Mouse (Mus musculus) naive thymus-derived CD4-positive, alpha-beta T cell, adult 2 months (primary cell): ENCODE results near the gene Arl5a.

ENCODE experiments used
- DNase-seq: peaks from one replicate; pipeline ENCODE4 v3.0.0-alpha.2; 2011; ENCODE audit warnings: low read depth

Gene Arl5a

DNA sequence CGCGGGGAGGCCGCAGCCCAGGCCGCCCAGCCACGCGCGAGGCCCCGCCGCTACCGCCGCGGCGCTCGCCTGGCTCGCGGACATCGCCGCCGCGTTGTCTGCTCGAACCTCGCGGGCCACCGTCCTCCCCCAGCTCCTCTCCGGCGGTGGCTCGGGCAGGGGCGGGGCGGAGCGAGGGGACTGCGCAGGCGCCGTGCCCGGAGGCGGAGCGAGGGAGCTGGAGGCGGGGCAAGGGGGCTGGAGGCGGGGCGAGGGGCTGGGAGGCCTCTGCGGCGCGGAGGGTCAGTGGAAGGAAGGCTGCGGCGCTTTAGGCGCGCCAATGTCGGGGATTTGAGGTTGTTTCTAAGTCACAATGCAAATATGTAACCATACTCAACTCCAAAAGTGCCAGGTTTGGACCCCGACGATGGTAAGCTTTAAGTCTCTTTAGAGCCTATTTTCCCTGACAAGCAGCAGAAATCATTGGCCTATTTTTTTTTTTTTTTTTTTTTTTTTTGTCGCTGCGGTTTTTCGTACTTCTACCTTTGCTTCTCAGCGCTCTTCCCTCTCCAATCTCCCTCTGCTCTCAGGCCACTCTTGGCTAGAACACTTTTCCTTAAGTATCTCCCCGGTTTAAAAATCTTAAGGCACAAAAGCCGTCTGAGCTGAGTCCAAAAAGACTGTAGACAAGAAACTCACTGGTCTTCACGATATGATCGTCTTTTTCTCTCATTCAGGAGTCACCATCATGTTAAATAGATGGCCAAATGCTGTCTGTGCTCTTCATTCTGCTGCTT, at the start of gene Arl5a:
Arl5a (minus strand) TSS at position 155 of the 776 bp plus-strand sequence.
- peak; percentile 94 for DNase-seq

DNA sequence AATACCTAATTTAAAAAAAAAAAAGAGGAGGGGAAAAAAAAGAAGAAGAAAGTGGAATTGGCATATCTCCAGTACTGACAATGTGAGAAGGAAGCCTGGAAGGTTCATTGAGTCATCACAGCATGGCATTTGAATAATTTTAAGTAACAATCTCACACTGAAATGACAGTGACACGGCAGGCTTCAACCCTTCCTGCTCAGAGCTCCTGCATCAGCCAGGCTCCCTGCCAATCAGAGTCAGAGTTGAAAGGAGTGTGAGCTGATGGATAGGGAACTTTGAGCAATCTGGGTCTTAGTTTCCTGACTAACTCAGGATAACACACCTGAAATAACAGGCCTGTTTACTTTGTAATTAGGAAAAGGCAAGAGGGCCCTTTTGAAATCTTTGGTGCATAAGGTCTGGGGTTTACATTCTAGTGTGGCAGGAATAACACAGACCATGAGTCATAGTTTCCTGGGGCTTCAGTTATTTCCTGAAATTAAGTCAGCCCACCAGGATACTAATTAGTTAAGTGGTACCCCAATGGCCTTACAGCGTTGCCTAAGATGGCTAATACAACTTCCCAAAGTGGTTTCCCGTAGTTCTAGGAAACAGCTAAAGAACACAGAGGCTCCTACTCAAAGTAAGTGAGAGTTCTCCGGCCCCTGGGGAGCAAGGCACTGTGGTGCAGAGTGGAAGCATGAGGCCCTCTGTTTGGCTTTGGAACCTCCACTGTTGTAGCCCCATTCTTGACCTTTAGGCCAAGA, 47.0 kb upstream of the Arl5a start:
- no peak for DNase-seq

DNA sequence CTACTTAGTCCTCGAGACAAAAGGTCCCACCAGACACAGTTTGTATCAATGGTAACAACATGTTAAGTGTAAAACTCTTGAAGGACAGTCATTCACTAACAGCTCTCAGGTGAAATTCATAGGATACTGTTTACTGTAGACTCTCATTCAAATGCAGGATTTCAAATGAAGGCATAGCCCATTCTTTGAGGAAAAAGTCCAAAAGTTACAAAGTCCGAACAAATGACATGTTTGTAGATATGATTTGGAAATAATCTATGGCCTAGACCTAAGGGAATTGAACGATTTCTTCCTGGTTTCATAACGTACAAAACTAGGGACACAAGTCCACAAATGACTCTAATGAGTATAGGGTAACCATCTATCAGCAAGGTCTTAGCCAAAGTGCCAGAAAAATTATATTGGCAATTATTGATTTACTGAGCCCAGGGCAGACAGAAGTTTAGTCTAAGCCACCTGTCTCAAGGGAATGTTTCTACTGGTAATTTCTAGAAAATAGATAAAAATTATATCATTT, 45.4 kb upstream of the Arl5a start:
- no peak for DNase-seq

DNA sequence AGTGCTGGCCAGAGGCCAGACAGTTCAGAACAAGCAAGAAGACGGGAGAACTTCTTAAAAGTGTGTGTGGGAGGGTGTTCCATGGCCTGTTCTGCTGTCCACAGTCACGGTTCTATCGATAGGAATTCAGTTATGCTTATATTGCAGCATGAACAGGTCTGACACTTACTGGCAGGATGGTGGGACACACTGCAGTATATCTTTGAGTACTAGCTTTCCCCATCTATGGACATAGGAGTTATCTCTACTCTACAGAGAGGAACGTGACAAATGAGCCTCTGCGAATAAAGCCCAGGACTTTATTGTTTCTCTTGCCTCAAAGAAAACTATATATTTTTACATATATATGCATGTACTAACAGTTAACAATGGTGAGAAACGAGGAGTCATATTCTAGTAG, 42.9 kb upstream of the Arl5a start:
- DNase-seq = no peak

DNA sequence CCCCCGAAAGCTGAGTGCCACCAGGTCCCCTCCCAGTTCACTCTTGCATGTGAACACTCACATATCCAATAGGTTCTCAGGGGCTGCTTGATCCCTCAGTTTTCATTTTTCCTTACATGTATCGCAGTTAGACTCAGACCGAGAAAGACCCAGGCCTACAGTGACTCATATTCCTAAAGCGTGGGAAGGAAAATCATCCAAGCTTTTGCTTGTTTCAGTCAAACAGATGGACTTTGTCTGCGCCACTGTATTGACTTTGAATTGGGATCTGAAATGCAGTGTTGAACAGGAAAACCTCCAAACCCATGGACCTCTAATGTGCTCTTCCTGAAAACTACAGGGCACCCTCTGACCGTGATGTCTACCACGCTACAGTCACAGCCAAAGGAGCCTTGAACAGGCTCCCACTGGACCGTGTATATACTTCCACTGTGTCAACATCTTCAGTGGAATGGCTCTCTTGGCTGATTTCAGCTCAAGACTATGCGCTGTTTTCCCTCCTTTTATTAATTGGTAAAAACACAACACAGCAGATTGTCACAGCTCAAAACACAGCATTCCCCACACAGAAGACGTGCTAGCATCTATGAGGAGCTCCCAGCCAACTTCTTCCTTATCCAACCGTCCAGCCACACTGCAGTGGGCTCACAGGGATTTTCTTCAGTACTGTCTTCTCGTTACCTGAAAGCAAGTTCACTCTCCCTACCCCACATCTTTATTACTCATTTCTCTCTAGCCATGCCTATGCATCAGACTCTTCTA, 36.7 kb upstream of the Arl5a start:
- no peak for DNase-seq

DNA sequence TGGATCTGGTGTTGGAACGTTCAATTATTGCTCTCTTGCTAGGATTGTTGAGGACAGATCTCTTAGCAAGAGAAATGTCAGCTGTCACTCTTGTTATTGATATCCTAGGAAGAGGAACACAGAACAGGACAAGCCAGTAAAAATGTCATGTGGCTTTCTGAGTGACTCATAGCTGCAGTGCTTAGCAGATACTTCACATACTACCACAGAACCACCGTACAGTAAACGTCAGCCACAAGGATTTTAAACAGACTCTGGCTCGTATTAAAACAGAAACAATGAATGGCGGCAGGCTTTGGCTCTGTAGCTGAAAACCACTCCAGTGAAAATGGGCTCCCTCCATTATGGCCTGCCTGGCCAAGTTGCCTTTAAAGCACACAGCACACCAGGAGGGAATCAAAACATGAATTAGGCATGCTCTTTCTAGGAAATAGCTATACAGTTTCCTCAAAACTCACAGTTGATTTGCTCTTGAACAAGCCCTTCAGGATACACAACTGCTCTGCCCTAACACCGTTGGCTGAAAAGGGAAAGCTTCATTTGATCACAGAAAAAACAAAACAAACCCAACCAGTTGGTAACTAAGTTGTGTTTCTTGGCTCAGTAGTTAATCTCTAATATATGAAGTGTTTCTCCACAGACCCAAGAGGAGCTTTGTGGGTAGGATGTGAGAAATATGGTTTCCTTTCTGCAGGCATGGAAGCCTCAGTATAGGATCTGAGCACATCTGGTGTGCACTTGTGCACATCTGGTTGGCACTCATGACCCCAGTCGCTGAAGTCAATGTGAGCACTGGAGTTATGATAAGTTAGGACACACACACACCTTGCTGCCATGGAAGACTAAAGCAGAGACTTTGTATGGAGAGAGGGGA, 31.1 kb upstream of the Arl5a start:
- DNase-seq = no peak

DNA sequence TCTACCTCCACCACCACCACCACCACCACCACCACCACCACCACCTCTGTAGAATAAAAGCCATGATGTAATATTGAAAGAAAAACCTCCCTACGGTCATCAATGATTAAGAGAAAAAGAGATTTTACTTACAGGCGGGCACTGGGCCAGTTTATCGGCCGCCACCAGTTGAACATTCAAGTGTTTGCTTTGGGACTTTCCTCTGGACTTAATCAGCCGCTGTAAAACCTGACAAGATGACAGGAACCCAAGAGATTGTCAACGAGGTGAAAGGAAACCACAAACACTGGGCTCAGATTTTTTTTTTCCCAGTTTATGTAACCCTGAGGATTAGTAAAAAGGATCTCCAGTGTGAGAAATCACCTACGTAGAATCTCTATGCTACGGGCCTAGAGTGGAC, 25.1 kb upstream of the Arl5a start:
- no peak for DNase-seq

DNA sequence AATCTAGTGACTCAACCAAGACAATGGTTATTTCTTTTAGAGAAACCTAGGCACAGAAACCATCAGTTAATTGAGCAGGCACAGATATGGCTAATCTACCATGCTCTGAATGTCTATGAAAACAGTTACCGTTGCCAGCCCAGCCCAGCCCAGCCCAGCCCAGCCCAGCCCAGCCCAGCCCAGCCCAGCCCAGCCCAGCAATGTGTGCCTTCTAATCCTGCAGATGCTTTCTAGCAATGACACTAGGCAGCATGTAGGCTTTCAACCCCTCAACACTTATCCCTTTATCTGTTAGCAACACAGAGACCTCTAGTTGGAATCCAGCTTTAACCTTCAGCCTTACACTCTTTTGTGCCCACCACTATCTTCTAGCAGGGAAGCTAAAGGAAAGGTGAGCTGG, 24.2 kb upstream of the Arl5a start:
- DNase-seq = no peak

DNA sequence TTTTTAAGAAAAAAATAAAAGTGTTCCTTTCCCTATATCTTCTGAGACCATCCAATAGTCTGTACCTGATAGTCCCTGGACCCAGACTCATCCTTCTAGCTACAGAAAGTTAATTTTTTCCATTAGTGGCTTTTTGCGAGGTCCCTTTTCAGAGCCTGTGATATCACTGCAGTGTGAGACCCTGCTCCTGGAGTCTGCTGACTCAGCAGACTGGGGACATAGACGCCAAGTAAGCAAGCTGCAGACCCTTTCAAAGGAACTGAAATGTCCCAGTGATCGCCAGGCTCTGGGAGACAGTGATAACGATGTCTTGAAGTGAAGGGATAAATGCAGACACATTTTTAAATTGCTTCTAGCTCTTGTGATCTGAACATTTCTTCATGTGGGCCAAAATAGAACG, 21.9 kb upstream of the Arl5a start:
- DNase-seq = no peak

DNA sequence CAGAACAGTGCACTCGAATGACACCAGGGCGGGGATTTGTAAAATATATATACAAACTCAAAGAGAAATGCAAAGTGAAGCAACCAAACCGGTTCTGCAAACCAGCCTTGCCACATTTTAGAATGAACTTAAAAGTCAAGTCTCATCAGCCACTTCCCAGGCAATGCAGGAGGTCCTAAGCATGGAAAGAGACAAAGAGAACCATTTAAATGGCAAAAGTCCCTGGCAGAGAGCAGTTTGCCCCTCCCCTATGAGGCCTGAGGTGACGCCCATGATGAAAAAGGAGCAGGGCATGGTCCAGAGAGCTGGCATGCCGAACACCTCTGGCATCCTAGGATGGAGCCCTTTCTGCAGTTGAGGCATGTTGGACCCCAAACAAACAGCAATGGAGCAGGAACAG, 17.4 kb upstream of the Arl5a start:
- no peak for DNase-seq

DNA sequence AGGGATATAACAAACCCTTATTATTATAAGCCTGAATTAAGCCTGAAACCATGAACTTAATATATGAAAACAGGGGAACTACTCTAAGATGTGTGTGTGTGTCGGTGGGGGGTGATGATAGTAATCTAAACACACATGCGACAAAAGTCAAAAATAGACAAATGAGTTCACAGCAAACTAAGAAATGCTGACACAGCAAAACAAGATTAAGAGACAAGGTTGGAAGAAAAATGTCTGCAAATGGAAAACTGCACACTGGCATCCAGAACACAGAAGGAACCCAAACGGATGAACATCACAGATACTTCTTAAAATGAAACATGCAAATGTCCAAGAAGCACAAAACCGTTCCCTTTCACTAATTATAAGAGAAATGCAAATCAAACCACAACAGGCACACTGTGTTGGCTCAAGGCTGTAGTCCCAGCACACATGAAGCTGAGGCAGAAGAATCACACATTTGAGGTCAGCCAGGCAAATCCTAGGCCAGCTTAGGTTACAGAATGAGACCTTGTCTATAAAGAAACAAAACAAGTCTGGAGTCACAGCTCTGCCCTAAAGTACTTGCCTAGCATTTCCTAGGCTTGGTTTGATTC, 15.8 kb upstream of the Arl5a start:
- DNase-seq = no peak

DNA sequence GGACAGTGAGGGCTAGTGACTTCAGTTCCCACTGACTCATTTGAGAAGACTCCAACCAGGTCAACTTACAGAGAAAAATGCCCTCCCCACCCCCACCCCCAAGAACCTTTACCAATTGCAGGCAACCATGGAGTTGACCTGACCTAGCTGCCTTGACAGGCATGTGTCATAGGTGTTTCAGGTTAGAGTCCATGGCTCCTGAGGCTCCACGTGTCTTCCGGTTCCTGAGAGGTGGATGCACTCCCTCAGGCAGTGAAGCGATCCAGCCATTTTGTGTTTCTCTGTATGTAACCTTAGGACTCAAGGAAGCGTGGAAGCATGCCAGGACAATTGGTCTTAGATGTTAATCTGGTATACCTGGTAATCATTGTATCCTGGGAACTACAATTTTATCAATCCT, 13.7 kb upstream of the Arl5a start:
- no peak for DNase-seq

DNA sequence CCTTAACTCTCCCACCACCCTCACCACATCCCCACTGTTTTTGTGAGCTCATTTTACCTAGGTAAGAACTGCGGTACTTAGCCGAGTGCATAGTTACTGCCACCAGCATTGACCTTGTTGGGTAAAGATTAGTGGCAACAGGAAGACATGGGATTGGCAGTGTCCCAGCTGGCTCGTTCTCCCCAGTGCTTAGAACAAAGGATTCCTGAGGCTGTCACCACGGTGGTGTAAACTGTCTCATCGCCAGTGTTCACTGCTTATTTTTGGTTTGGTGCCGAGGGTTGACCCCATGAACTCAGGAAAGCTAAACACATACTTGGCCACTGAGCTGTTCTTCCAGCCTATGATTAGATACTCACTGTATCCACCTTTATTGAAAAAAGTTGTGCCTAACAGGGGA, 13.3 kb upstream of the Arl5a start:
- DNase-seq = no peak

DNA sequence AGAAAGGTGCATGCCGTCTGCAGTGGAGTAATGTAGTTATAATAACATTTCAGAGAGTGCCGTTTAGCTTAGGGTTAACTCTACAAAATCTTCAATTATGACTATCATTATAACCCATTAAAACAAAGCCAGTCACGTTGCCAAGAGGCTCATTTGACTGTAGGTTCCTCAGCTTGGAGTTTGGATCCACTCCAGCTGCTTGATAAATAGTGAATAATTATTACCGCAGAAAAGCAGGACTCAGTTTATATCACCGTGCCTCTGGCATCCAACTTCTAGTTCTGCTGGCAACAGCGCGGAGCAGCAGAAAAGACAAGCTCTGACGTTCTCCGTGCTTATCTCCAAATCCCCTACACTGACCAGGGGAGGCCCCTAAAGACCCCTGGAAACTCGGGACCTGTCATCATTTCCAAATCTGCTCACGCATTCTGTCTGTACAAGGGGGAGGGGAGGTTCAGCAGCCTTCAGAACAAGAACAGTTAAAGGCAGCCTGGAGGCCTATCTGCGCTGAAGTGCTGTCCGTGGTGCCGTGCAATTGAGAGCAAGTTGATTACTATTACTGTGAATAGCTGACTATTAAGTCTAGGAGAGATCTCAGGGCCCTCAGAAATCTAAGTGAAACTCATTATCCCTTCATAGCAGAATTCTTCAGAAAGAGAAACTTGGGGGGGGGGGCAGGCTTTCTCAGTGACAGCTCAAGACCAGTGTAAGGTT, 11.4 kb upstream of the Arl5a start:
- DNase-seq = no peak

DNA sequence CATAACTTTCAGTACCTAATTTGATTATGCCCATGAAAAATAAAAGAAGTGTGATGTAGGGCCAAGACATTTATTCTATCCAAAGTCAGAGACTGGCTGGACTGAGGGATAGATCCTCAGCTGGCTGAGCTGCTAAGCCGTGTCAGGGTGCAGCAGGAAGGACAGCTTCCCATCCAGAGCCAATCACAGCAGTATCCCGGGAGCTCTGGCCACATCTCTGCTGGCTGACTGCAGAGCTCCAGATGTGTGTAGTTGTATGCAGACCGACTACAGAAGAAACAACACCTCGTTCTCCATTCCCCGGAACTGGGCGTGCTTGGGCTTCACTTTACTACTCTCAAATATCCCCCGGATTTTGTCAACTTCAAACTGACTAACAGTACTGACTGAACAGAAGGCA, 8.7 kb upstream of the Arl5a start:
- no peak for DNase-seq

DNA sequence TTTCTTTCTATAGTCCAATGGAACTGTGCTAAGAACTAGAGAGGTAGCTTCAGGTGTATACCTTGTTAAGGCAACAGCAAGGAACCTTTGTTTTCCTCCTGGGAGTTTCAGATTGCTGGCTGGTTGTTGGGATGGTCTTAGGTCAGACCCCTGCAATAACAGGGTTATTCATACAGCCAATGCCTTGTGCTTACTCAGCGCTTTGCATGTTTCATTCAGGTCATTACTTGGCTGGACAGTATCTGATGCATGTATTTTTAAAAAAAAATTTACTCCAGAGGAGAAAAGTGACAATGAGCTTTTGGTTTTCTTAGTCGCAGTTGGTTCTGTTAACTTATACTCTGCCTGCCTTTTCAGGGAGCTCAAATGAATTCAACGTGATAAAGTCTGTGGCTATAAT, 2.7 kb upstream of the Arl5a start:
- DNase-seq = no peak

DNA sequence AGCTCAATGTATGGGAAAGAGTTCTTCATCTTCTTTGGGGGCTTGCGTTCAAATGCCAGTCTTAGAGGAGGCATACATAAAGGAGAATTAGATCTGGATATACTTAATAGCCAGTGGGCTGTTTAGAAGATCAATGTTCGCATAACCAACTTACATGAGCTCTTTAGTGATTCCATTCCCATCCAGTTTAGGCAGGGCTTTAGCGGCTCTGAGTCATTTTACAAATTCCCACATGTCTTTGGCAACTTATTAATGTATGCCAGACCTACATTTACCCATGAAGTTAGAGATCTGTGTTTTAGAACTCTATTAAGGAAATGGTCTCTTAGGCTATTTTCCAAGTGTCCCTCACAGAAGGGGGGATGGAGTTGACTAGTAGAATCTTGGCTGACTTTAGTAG, 1.3 kb upstream of the Arl5a start:
- no peak for DNase-seq

DNA sequence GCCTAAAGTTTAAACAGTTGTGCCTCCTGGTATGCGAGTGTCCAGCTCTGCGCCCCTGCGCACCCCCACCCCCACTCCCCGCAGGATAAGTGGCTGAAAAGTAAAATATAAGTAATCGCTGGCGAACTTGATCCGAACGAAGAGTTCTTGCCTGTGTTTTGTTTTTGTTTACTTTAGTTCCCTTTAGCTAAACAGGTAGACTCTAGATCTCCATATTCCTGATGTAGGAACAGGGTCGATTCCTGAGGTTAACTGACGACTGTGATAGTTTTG, 758 bp upstream of the Arl5a start:
- no peak for DNase-seq

DNA sequence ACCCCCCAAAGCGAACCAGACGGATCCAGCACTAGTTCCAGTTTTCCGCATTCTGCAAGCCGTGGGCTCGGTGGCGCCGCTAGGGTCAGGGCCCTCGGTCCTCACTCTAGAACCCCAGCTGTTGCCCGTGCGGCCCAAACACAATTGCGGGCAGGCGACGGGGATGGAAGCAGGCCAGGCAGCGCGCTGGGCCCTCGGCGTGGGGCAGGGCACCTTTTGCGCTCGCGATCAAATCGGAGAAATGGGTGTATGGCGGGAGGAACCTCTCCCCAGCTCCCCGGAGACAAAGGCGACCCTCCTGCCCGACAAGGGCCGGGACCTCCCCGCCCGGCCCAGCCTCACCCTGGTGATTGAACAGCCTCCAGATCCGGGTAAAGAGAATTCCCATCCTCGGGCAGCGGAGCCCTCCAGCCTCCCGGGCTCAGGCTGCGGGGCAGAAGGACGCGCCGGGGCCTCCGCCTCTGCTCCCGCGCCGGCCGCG, 413 bp downstream of the Arl5a start:
- peak; percentile 66 for DNase-seq

DNA sequence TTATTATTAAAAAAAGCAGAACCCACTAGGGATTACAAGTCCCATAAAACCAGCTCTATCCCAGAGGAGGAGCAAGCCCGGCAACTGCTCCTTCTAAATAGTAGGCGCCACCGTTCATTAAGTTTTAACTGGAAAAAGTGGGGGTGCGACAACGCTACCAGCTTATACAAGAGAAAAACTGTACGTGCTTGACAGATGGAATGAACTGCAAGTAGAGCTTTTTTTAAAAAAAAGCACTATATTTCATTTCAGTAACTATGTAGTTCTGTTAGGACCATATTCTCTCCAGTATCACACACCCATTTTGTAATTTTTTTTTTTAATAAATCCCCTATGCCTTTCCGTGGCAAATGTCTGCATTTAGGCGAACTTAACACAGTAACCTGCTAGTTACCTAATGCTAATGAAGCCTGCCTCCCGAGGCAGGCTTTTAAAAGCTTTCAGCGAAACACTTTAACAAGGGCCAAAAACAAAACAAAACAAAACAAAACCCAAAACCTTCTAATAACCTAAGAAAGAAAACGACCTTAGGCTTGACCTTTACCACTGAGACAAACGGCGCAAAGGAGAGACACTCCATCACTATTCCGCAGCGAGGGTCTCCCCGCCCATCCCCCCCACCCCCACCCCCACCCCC, 972 bp downstream of the Arl5a start:
- DNase-seq = peak; percentile 22
